Mouse (Mus musculus) layer of hippocampus, adult 18-20 months (tissue): ENCODE data around the gene Il18bp. TPM values are rescaled to one million over a fixed set of nuclear protein-coding genes. Genes with fewer than 3 reads are reported as not detected.

Experiments
- total RNA-seq, 2 experiments: library from RNA; stranded (reverse); gene quantifications; 2 replicates each; pipeline ENCODE4 v1.2.3; 2021

Gene Il18bp
- total RNA-seq, 2 experiments from 2014 or later = 5.6 to 6.1 TPM

Other genes starting within 250 kb of the Il18bp start
- gene Phox2a, start 200.4 kb downstream of the Il18bp start, total RNA-seq = not detected
- 10 to 100 TPM; 23.0 to 31.1 TPM for gene Inppl1, start 180.5 kb downstream of the Il18bp start, total RNA-seq
- under 1 TPM in 1 of 2 experiments, not detected in 1; 0.40 TPM for gene Folr2, start 161.5 kb downstream of the Il18bp start, total RNA-seq
- gene Anapc15, start 155.0 kb downstream of the Il18bp start, total RNA-seq = 10 to 100 TPM; 30.5 to 34.9 TPM
- gene Folr1, start 147.9 kb downstream of the Il18bp start, total RNA-seq = 1 to 10 TPM in 1 of 2 experiments, under 1 TPM in 1; 0.76 to 3.0 TPM
- 10 to 100 TPM; 90.2 to 96.3 TPM for gene Lamtor1, start 112.8 kb downstream of the Il18bp start, total RNA-seq
- not detected for gene Tomt, start 112.3 kb downstream of the Il18bp start, total RNA-seq
- gene Lrrc51, start 84.8 kb downstream of the Il18bp start, total RNA-seq = 1 to 10 TPM; 4.9 to 7.9 TPM
- gene Numa1, start 84.6 kb downstream of the Il18bp start, total RNA-seq = 100 to 1,000 TPM; 108 to 119 TPM
- gene Rnf121, start 46.8 kb upstream of the Il18bp start, total RNA-seq = 10 to 100 TPM; 36.5 to 40.4 TPM
- 10 to 100 TPM; 22.4 to 27.0 TPM for gene Xndc1, start 46.8 kb upstream of the Il18bp start, total RNA-seq
- gene Xntrpc, start 47.0 kb upstream of the Il18bp start, total RNA-seq = 1 to 10 TPM; 2.0 to 3.3 TPM
- gene Trpc2, start 64.4 kb upstream of the Il18bp start, total RNA-seq = 1 to 10 TPM in 1 of 2 experiments, not detected in 1; 1.9 TPM
- not detected for gene Art1, start 83.1 kb upstream of the Il18bp start, total RNA-seq
- gene Art5, start 90.8 kb upstream of the Il18bp start, total RNA-seq = not detected
- gene Chrna10, start 98.1 kb upstream of the Il18bp start, total RNA-seq = not detected
- 10 to 100 TPM; 41.3 to 43.9 TPM for gene Nup98, start 191.5 kb upstream of the Il18bp start, total RNA-seq
- gene Pgap2, start 191.5 kb upstream of the Il18bp start, total RNA-seq = 10 to 100 TPM; 27.8 to 29.5 TPM
- 10 to 100 TPM; 27.8 to 32.9 TPM for gene Rhog, start 237.4 kb upstream of the Il18bp start, total RNA-seq
- gene Stim1, start 249.1 kb upstream of the Il18bp start, total RNA-seq = 10 to 100 TPM; 66.7 to 71.6 TPM